ENCODE assay signal across 8 mouse cellular contexts in genomic region chr6:88980112-88980511, GRCm38 (mm10).
DNase-seq lines count a peak whose midpoint lies in the region; ATAC-seq lines count a peak whose summit lies in the region.

No protein-coding gene starts in this region.

- peaks cover 10% of the 10 kb centered on the region; the same call in 1 of the 2 replicates for H3K27me3 ChIP-seq in heart, embryonic 11.5 days (ENCODE audit: control insufficient read depth, insufficient read depth, low read length)
- H3K27me3 ChIP-seq in kidney, embryonic 16.5 days (ENCODE audit: insufficient read depth, low read length), result peaks cover 3% of the 10 kb centered on the region; the same call in 1 of the 2 replicates
- H3K27me3 ChIP-seq in lung, embryonic 16.5 days (ENCODE audit: control insufficient read depth, insufficient read depth, low read depth, low read length), result no peaks in the 10 kb centered on the region

- H3K4me1 ChIP-seq in heart, embryonic 11.5 days (ENCODE audit: control insufficient read depth, insufficient read depth, low read length), result peaks cover 3% of the 10 kb centered on the region; the same call in 1 of the 2 replicates
- H3K4me1 ChIP-seq in kidney, embryonic 16.5 days (ENCODE audit: insufficient read depth, low read length), result no peaks in the 10 kb centered on the region
- H3K4me1 ChIP-seq in lung, embryonic 16.5 days (replicated peaks; ENCODE audit: control insufficient read depth, insufficient read depth, low read length), result no peaks in the 10 kb centered on the region

- H3K4me2 ChIP-seq in heart, embryonic 11.5 days, result no peak overlapping the region
- H3K4me2 ChIP-seq in kidney, embryonic 16.5 days (replicated peaks; ENCODE audit: low read depth, low read length), result no peak overlapping the region
- H3K4me2 ChIP-seq in lung, embryonic 16.5 days (ENCODE audit: low read depth, low read length), result no peak overlapping the region

- no peaks in the 10 kb centered on the region for H3K36me3 ChIP-seq in heart, embryonic 11.5 days (ENCODE audit: control insufficient read depth, insufficient read depth, low read length)
- no peaks in the 10 kb centered on the region for H3K36me3 ChIP-seq in kidney, embryonic 16.5 days (ENCODE audit: insufficient read depth, low read length)
- no peaks in the 10 kb centered on the region for H3K36me3 ChIP-seq in lung, embryonic 16.5 days (ENCODE audit: control insufficient read depth, insufficient read depth, low read length)

- no peaks in the 10 kb centered on the region for H3K9me3 ChIP-seq in heart, embryonic 11.5 days (replicated peaks; ENCODE audit: control insufficient read depth, low read length)
- H3K9me3 ChIP-seq in kidney, embryonic 16.5 days (ENCODE audit: low read length), result no peaks in the 10 kb centered on the region
- H3K9me3 ChIP-seq in lung, embryonic 16.5 days (ENCODE audit: control insufficient read depth, low read length), result no peaks in the 10 kb centered on the region

- H3K27ac ChIP-seq in heart, embryonic 11.5 days (ENCODE audit: low read depth, low read length), result no peak overlapping the region
- H3K27ac ChIP-seq in kidney, embryonic 16.5 days (ENCODE audit: low read length), result no peak overlapping the region
- H3K27ac ChIP-seq in lung, embryonic 16.5 days (ENCODE audit: low read length), result no peak overlapping the region

- ATAC-seq in CD4-positive, CD25-positive, alpha-beta regulatory T cell, adult 4 months, result peak; percentile 45
- peak; percentile 39; the same call in 1 of the 2 replicates for ATAC-seq in heart, embryonic 11.5 days (replicated peaks; ENCODE audit: insufficient number of reproducible peaks, low FRiP score, low TSS enrichment)
- 0 out of 2 replicates have a peak, but pooled peaks have one; percentile 37 for ATAC-seq in kidney, embryonic 16.5 days (ENCODE audit: low FRiP score, low TSS enrichment)
- ATAC-seq in lung, embryonic 16.5 days (ENCODE audit: low read depth), result peak; percentile 83

- H3K9ac ChIP-seq in heart, embryonic 11.5 days (ENCODE audit: low read depth, low read length), result no peak overlapping the region
- no peak overlapping the region for H3K9ac ChIP-seq in kidney, embryonic 16.5 days (replicated peaks; ENCODE audit: low read length)
- no peak overlapping the region for H3K9ac ChIP-seq in lung, embryonic 16.5 days (ENCODE audit: low read length)

- WGBS in heart, embryonic 11.5 days (ENCODE audit: insufficient replicate concordance), result 7% methylated on average over 8 of the region's 8 CpGs
- 1% methylated on average over 6 of the region's 8 CpGs for WGBS in kidney, embryonic 16.5 days
- 4% methylated on average over 8 of the region's 8 CpGs for WGBS in lung, embryonic 16.5 days

- no peak overlapping the region for H3K4me3 ChIP-seq in heart, embryonic 11.5 days (ENCODE audit: low read depth, low read length)
- H3K4me3 ChIP-seq in kidney, embryonic 16.5 days (ENCODE audit: low read length), result no peak overlapping the region
- no peak overlapping the region for H3K4me3 ChIP-seq in lung, embryonic 16.5 days (ENCODE audit: low read length)

- DNase-seq in ZHBTc4 (ENCODE audit: low read depth, low spot score), result peak; percentile 26
- DNase-seq in embryo, embryonic 10.5 days (ENCODE audit: low spot score), result peak; percentile 92
- peak; percentile 91 for DNase-seq in retina, postnatal 1 day
- no peak for DNase-seq in urinary bladder, adult 18-20 months (ENCODE audit: low spot score in 2 of 2)

Comparison
In these comparisons a context has a peak if more than half of its experiments do, and no peak if none do; other contexts are left out.
1. DNase-seq: peak in ZHBTc4 (single experiment), embryo, embryonic 10.5 days (single experiment) and retina, postnatal 1 day (single experiment); none in urinary bladder, adult 18-20 months (0 of 2).
2. Peak in every context shown above with its lines, with median percentiles within 50 percentile points of each other: ATAC-seq.